Mouse (Mus musculus): ENCODE results near the gene Rapgef1. TPM values are rescaled to one million over a fixed set of nuclear protein-coding genes. Genes with fewer than 3 reads are reported as not detected.

Gene Rapgef1
- polyA plus RNA-seq, 1 experiment from 2014 or later = 19.9 TPM

- Histone ChIP-seq H3K4me2 (replicated peaks) (no peak overlapping the region), H3K9ac (no peak overlapping the region), H3K36me3 (replicated peaks; ENCODE audit: control insufficient read depth, insufficient read depth) (peaks cover 45% of the 10 kb centered on the region), H3K9me3 (ENCODE audit: control insufficient read depth, low read length) (no peaks in the 10 kb centered on the region), H3K27ac (no peak overlapping the region), H3K4me1 (replicated peaks; ENCODE audit: control insufficient read depth, insufficient read depth, low read length) (no peaks in the 10 kb centered on the region), H3K27me3 (ENCODE audit: control insufficient read depth, insufficient read depth, low read length) (no peaks in the 10 kb centered on the region), H3K4me3 (replicated peaks; ENCODE audit: low read length) (no peak overlapping the region)
- WGBS = 94% methylated on average over 5 of the region's 5 CpGs
- DNase-seq (ENCODE audit: low spot score) = no peak
- no peak for ATAC-seq (ENCODE audit: low FRiP score)
Observed at GRCm38 (mm10) chr2:29714127-29714526, 94.6 kb downstream of the Rapgef1 start.

DNA sequence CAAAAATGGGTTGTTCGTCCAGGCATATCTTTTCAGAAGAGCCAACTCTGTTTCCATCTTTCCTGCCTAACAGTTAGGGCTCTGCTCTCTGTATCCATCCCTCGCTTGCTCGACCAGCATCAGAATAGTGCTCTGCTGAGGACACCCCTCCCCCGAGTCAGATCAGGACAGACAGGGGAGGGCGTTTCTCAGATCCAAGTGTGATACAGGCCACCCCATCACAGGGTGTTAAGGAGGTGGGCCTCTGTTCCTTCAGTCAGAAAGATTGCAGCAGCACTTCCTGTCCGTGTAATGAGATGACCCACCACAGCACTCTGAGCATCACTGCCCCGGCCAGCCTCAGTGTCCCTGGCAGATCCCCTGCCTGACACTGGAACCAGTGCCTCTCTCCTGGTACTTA lies 96.6 kb downstream of the Rapgef1 start:
- Histone ChIP-seq H3K36me3 (replicated peaks; ENCODE audit: control insufficient read depth, insufficient read depth) (peaks cover 50% of the 10 kb centered on the region), H3K9ac (no peak overlapping the region), H3K27ac (no peak overlapping the region), H3K4me2 (replicated peaks) (no peak overlapping the region), H3K9me3 (ENCODE audit: control insufficient read depth, low read length) (no peaks in the 10 kb centered on the region), H3K4me3 (replicated peaks; ENCODE audit: low read length) (no peak overlapping the region), H3K27me3 (ENCODE audit: control insufficient read depth, insufficient read depth, low read length) (no peaks in the 10 kb centered on the region), H3K4me1 (replicated peaks; ENCODE audit: control insufficient read depth, insufficient read depth, low read length) (no peaks in the 10 kb centered on the region)
- 47% methylated on average over 7 of the region's 7 CpGs for WGBS
- DNase-seq (ENCODE audit: low spot score) (no peak), ATAC-seq (ENCODE audit: low FRiP score) (no peak)

GRCm38 (mm10) chr2:29716691-29717090 lies 97.2 kb downstream of the Rapgef1 start:
- no peaks in the 10 kb centered on the region for H3K9me3 ChIP-seq (ENCODE audit: control insufficient read depth, low read length)
- no peaks in the 10 kb centered on the region for H3K27me3 ChIP-seq (ENCODE audit: control insufficient read depth, insufficient read depth, low read length)
- no peak overlapping the region for H3K27ac ChIP-seq
- WGBS = 23% methylated on average over 6 of the region's 6 CpGs
- no peaks in the 10 kb centered on the region for H3K4me1 ChIP-seq (replicated peaks; ENCODE audit: control insufficient read depth, insufficient read depth, low read length)
- no peak overlapping the region for H3K4me2 ChIP-seq (replicated peaks)
- no peak overlapping the region for H3K4me3 ChIP-seq (replicated peaks; ENCODE audit: low read length)
- peaks cover 44% of the 10 kb centered on the region for H3K36me3 ChIP-seq (replicated peaks; ENCODE audit: control insufficient read depth, insufficient read depth)
- no peak for ATAC-seq (ENCODE audit: low FRiP score)
- no peak for DNase-seq (ENCODE audit: low spot score)
- H3K9ac ChIP-seq = no peak overlapping the region

DNA sequence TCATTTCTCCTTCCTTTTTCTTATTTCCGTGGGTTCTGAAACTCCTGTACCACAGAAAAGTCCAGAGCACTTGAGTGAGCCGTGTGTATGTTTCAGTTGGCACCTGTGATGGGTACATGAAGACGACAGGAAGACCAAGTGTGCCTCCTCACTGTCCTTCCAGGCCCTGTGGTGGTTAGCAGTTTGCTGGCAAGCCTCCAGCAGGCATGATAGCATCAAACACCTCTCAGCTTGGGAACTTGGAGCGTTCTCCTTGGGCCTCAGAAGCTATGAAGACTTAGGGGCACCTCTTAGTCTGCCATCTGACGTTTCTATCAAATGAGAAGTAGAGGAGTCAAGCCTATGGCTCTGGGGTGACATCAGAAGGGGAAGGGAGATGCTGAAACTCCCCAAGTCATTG lies 99.1 kb downstream of the Rapgef1 start:
- no peaks in the 10 kb centered on the region for H3K27me3 ChIP-seq (ENCODE audit: control insufficient read depth, insufficient read depth, low read length)
- no peak for ATAC-seq (ENCODE audit: low FRiP score)
- peaks cover 49% of the 10 kb centered on the region for H3K36me3 ChIP-seq (replicated peaks; ENCODE audit: control insufficient read depth, insufficient read depth)
- no peak overlapping the region for H3K4me2 ChIP-seq (replicated peaks)
- no peak overlapping the region for H3K27ac ChIP-seq
- H3K4me3 ChIP-seq (replicated peaks; ENCODE audit: low read length) = no peak overlapping the region
- DNase-seq (ENCODE audit: low spot score) = no peak
- H3K9ac ChIP-seq = no peak overlapping the region
- no peaks in the 10 kb centered on the region for H3K4me1 ChIP-seq (replicated peaks; ENCODE audit: control insufficient read depth, insufficient read depth, low read length)
- WGBS = 95% methylated on average over 5 of the region's 5 CpGs
- no peaks in the 10 kb centered on the region for H3K9me3 ChIP-seq (ENCODE audit: control insufficient read depth, low read length)

- WGBS = 93% methylated on average over 3 of the region's 3 CpGs
- Histone ChIP-seq H3K4me2 (replicated peaks) (no peak overlapping the region), H3K9me3 (ENCODE audit: control insufficient read depth, low read length) (no peaks in the 10 kb centered on the region), H3K27me3 (ENCODE audit: control insufficient read depth, insufficient read depth, low read length) (no peaks in the 10 kb centered on the region), H3K4me3 (replicated peaks; ENCODE audit: low read length) (no peak overlapping the region), H3K36me3 (replicated peaks; ENCODE audit: control insufficient read depth, insufficient read depth) (peaks cover 74% of the 10 kb centered on the region), H3K4me1 (replicated peaks; ENCODE audit: control insufficient read depth, insufficient read depth, low read length) (no peaks in the 10 kb centered on the region), H3K9ac (no peak overlapping the region), H3K27ac (no peak overlapping the region)
- no peak for ATAC-seq (ENCODE audit: low FRiP score)
- no peak for DNase-seq (ENCODE audit: low spot score)
Observed at GRCm38 (mm10) chr2:29723132-29723531, 103.6 kb downstream of the Rapgef1 start.

GRCm38 (mm10) chr2:29724664-29725365 lies 105.3 kb downstream of the Rapgef1 start:
- Histone ChIP-seq H3K27me3 (ENCODE audit: control insufficient read depth, insufficient read depth, low read length) (no peaks in the 10 kb centered on the region), H3K9ac (no peak overlapping the region), H3K9me3 (ENCODE audit: control insufficient read depth, low read length) (no peaks in the 10 kb centered on the region), H3K4me3 (replicated peaks; ENCODE audit: low read length) (no peak overlapping the region), H3K36me3 (replicated peaks; ENCODE audit: control insufficient read depth, insufficient read depth) (peaks cover 81% of the 10 kb centered on the region), H3K4me1 (replicated peaks; ENCODE audit: control insufficient read depth, insufficient read depth, low read length) (no peaks in the 10 kb centered on the region), H3K27ac (no peak overlapping the region), H3K4me2 (replicated peaks) (no peak overlapping the region)
- no peak for ATAC-seq (ENCODE audit: low FRiP score)
- no peak for DNase-seq (ENCODE audit: low spot score)
- WGBS = 85% methylated on average over 5 of the region's 5 CpGs

- no peak overlapping the region for H3K4me3 ChIP-seq (replicated peaks; ENCODE audit: low read length)
- ATAC-seq (ENCODE audit: low FRiP score) = no peak
- no peaks in the 10 kb centered on the region for H3K4me1 ChIP-seq (replicated peaks; ENCODE audit: control insufficient read depth, insufficient read depth, low read length)
- WGBS = 55% methylated on average over 2 of the region's 2 CpGs
- H3K9ac ChIP-seq = no peak overlapping the region
- H3K27ac ChIP-seq = no peak overlapping the region
- peaks cover 93% of the 10 kb centered on the region for H3K36me3 ChIP-seq (replicated peaks; ENCODE audit: control insufficient read depth, insufficient read depth)
- no peak overlapping the region for H3K4me2 ChIP-seq (replicated peaks)
- H3K9me3 ChIP-seq (ENCODE audit: control insufficient read depth, low read length) = no peaks in the 10 kb centered on the region
- H3K27me3 ChIP-seq (ENCODE audit: control insufficient read depth, insufficient read depth, low read length) = no peaks in the 10 kb centered on the region
- no peak for DNase-seq (ENCODE audit: low spot score)
Observed at GRCm38 (mm10) chr2:29729500-29729899, 110.0 kb downstream of the Rapgef1 start.

GRCm38 (mm10) chr2:29731545-29731944 lies 112.0 kb downstream of the Rapgef1 start:
- H3K36me3 ChIP-seq (replicated peaks; ENCODE audit: control insufficient read depth, insufficient read depth) = peaks cover 90% of the 10 kb centered on the region
- H3K4me3 ChIP-seq (replicated peaks; ENCODE audit: low read length) = no peak overlapping the region
- no peak overlapping the region for H3K9ac ChIP-seq
- H3K4me2 ChIP-seq (replicated peaks) = no peak overlapping the region
- H3K4me1 ChIP-seq (replicated peaks; ENCODE audit: control insufficient read depth, insufficient read depth, low read length) = no peaks in the 10 kb centered on the region
- WGBS = 88% methylated on average over 3 of the region's 3 CpGs
- DNase-seq (ENCODE audit: low spot score) (no peak), ATAC-seq (ENCODE audit: low FRiP score) (no peak)
- H3K27ac ChIP-seq = no peak overlapping the region
- no peaks in the 10 kb centered on the region for H3K27me3 ChIP-seq (ENCODE audit: control insufficient read depth, insufficient read depth, low read length)
- no peaks in the 10 kb centered on the region for H3K9me3 ChIP-seq (ENCODE audit: control insufficient read depth, low read length)

GRCm38 (mm10) chr2:29732559-29732958 lies 113.0 kb downstream of the Rapgef1 start:
- ATAC-seq (ENCODE audit: low FRiP score) = no peak
- H3K36me3 ChIP-seq (replicated peaks; ENCODE audit: control insufficient read depth, insufficient read depth) = peaks cover 90% of the 10 kb centered on the region

DNA sequence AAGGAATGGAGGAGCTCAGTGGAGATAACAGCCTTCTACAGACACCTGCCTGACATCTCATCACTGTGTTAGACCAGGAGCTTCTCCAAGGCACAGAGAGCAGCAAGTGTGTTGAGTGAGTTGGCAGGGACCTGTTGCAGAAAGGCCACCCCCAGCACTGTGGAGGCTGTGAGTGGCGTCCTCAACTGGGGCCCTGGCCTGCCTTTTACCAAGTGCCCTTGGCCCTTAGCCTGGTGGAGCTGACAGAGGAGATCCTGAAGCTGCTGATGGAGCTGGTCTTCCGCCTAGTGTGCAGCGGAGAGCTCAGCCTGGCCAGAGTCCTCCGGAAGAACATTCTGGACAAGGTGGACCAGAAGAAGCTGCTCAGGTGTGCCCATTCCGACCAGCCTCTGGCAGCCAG lies 113.8 kb downstream of the Rapgef1 start:
- Histone ChIP-seq H3K4me2 (replicated peaks) (no peak overlapping the region), H3K9me3 (ENCODE audit: control insufficient read depth, low read length) (no peaks in the 10 kb centered on the region), H3K9ac (no peak overlapping the region), H3K27ac (no peak overlapping the region), H3K4me3 (replicated peaks; ENCODE audit: low read length) (no peak overlapping the region), H3K4me1 (replicated peaks; ENCODE audit: control insufficient read depth, insufficient read depth, low read length) (no peaks in the 10 kb centered on the region), H3K27me3 (ENCODE audit: control insufficient read depth, insufficient read depth, low read length) (no peaks in the 10 kb centered on the region), H3K36me3 (replicated peaks; ENCODE audit: control insufficient read depth, insufficient read depth) (peaks cover 90% of the 10 kb centered on the region)
- DNase-seq (ENCODE audit: low spot score) (no peak), ATAC-seq (ENCODE audit: low FRiP score) (no peak)
- 100% methylated on average over 5 of the region's 5 CpGs for WGBS

More at GRCm38 (mm10) chr2:29732559-29732958, 113.0 kb downstream of the Rapgef1 start:
- H3K9me3 ChIP-seq (ENCODE audit: control insufficient read depth, low read length) = no peaks in the 10 kb centered on the region
- H3K27me3 ChIP-seq (ENCODE audit: control insufficient read depth, insufficient read depth, low read length) = no peaks in the 10 kb centered on the region
- WGBS = 92% methylated on average over 10 of the region's 10 CpGs
- no peak for DNase-seq (ENCODE audit: low spot score)
- no peak overlapping the region for H3K4me3 ChIP-seq (replicated peaks; ENCODE audit: low read length)
- no peak overlapping the region for H3K4me2 ChIP-seq (replicated peaks)
- no peak overlapping the region for H3K9ac ChIP-seq
- H3K4me1 ChIP-seq (replicated peaks; ENCODE audit: control insufficient read depth, insufficient read depth, low read length) = no peaks in the 10 kb centered on the region
- H3K27ac ChIP-seq = no peak overlapping the region
